Mouse (Mus musculus): ENCODE data around the gene Cyb5r1.
A peak's percentile ranks its signal among the peaks of the same experiment; 100 is the strongest.
"Not testable (repeated sequence)": the region's sequence is repeated elsewhere in the genome, so short reads cannot be mapped to it uniquely, and the experiment has no call there.

Gene Cyb5r1

DNA sequence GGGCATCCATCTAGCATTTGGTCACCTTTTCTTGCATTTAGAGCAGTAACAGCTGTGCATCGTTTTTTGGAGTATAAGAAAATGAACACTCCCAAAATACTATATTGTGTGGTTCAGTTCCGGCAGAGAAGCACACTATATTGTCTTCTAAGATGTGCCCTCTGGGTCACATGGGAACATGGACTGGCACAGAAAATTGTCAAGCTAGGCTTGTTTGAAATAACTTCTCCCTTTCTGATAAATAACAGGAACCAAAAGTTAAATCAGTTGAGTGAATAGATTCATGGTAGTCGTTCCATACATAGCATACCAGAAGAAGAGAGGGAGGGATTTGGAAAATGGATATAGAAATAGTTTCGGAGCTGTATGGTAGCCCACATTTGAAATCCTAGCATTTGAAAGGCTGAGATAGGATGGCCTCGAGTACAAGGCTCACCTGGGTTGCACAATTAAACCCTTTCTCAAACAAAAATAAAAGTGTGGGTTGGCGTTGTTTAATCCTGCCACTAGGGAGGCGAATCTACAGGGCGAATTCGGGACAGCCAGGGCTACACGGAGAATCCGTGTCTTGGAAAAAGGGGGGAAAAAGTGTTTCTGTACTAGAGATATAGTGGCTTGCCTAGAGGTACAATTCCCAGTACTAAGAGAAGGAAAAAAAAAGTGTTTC is 9.3 kb downstream of the Cyb5r1 start:
- DNase-seq (ENCODE audit: low read depth, low spot score), result peak; percentile 48

DNA sequence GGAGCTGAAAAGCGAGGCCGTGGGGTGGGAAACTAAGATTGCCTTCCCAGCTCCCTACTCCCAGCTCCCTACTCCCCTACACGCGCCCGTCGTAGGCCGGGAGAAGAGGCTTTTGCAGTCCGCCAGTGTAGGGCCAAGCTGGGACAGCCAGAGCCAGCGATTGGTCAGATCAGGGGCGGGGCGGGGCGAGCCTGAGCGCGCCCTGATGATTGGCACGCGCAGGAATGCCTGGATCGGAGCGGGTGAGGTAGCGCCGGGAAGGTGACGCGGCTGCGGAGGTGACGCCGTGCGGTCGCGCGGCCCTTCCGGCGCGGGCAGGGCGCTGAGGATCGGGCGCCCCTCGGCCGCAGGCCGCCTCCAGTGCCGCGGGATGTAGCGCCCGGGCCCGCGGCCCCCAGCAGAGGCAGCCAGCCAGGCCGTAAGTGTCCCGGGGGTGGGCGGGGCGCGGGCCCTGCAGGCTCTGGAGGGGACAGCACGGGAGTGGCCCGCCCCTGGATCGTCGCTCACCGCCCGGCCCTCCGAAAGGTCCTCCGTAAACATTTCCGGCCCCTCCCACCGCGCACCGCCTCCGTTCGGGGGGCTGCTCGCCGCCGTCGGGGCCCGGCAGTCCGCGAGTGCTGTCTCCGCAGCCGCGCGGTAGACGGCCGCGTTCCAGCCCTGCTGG is 9.9 kb downstream of the Cyb5r1 start, which contains the start of gene Adipor1:
Adipor1 (plus strand) TSS at position 211 of the 664 bp plus-strand sequence.
- peak; percentile 89 for DNase-seq (ENCODE audit: low read depth, low spot score)

DNA sequence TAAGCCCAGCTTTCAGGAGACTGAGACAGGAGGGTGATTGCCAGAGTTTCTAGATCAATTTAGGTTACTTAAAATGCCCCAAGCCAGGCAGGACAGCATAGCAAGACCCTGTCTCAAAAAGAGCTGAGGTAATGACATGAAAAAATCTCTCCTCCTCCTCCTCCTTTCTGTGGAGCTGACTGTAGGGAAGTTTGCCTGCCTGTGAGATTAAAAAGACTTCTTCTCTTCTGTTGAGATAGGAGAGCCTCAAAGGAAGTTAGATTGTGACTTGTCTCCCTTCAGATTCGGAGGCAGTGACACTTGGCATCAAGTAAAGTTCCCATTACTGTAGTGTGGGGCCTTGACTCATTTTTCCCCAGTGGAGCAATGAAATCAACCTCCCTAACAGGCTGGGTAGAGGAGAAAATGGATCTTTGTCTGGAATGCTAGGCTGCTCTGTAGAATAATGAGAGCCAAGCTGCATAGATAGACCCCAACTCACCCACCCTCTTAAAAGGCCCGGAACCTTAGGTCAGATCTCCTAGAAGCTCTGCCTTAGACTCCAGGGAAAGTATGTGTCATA is 13.1 kb downstream of the Cyb5r1 start:
- DNase-seq (ENCODE audit: low read depth, low spot score), result no peak

DNA sequence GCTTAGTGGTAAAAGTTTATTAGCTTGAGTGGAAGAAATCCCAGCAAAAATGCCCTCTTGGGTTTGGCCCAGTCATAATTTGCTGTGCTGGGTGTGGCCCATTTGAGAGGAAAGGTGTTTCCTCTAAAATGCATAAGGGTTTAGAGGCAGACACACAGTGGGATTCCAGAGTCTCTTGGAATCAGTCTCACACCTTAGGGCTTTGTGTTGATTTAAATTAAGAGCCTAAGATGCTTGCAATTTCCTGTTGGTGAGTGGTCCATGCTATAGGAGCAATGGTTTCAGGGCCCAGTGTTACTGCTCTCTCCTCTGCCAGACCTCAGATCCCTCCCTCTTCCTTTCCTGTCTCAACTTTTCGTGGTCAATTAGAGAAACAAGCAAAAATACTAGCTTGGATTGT is 13.8 kb downstream of the Cyb5r1 start:
- DNase-seq (ENCODE audit: low read depth, low spot score), result no peak

DNA sequence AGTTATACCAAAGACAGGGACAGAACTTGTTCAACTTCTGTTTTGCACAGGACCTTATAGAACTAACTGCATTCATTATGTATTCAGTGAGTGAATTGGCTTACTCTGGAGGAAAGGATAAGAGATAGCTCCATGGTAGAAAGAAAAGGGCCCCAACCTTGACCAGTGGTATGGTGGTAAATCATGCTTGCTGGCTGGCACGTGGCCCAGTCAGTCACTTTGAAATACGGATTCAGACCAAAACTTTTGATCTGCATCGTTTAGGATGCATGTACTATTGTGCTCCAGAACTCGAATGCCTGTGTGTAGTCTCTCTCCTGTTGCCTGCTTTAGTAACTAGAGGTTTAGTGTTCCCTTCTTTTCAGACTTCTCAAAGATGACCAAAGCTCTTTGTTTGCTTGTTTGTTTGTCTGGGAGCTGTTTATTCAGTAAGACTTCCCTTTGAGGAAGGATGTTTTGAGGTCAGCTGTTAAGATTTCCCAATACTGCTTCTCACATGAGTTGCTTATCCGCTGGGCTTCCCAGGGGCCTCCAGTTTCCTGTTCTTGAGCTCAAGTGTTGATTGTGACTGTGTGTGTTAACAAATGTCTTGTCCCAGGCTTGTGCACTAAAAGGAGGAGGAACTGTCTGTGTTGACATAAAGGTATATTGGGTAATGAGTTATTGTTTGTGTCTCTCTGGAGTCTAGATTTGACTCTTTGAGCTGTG is 14.5 kb downstream of the Cyb5r1 start:
- no peak for DNase-seq (ENCODE audit: low read depth, low spot score)

DNA sequence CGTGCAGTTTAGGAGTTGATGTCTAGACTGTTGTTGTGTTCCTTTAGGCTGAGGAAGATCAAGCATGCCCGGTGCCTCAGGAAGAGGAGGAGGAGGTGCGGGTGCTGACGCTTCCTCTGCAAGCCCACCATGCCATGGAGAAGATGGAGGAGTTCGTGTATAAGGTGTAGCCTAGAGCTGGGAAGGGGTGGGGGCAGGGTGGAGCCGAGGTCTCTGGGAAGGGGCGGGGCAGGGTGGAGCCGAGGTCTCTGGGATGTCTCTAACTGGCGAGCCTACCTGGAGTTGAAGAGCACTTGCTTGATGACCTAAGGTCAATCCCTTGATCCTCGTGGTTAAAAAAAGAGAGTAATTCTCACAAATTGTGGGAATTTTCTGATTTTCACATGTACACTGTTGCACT is 18.6 kb downstream of the Cyb5r1 start:
- DNase-seq (ENCODE audit: low read depth, low spot score), result no peak

DNA sequence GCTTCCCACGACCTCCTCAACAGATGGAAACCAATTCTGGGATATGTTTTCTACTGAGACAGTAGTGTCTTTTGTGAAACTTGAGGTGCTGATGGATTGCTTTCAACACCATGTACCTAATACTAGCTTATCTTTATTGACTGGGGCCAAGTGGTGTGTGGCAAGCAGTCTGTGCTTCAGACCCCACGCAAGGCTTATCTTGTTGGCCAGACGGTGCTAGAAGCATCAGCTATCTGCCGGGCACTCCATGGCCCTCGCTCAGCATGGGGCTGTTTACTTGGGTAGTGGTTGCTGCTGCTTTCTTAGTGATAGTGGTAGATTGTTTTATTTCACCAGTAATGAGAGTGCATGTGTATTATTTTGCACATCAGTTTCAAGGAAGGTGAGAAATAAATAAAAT is 20.9 kb downstream of the Cyb5r1 start:
- no peak for DNase-seq (ENCODE audit: low read depth, low spot score)

DNA sequence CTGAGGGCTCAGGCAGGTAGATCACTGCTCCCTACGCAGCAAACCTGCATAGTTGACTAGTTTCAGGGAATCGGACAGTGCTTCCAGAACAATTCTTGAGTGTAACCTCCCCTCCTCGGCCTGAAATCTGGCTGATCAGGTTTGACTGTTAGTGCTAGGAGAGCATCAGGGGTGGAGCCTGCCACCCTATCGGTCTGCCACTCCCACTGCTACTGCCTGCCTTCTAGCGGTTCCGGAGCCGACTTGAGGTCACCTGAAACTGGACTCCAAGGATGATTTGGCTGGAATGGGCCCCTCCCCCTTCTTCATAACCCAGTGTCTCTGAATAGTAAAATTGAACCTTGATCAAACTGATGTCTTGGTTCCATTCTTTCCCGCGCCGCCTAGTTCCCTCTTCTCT is 27.6 kb downstream of the Cyb5r1 start:
- no peak for DNase-seq (ENCODE audit: low read depth, low spot score)

DNA sequence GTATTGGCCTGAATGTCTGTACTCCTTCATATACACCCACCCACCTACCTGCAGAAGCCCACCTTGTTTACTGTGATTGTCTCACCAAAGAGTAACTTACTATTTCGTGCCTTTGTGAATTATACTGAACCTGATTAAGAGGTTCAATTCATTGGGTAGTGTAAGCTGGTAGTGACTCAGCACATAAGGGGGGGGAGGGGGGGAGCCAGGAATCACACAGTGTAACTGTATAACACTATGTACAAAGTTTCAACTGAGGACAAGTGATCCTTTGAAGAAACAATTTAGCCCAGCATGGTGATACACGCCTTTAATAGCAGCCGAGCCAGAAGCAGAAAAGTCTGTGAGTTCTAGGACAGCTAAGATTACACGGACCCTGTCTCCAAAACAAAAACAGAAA is 28.1 kb downstream of the Cyb5r1 start:
- DNase-seq (ENCODE audit: low read depth, low spot score), result no peak

DNA sequence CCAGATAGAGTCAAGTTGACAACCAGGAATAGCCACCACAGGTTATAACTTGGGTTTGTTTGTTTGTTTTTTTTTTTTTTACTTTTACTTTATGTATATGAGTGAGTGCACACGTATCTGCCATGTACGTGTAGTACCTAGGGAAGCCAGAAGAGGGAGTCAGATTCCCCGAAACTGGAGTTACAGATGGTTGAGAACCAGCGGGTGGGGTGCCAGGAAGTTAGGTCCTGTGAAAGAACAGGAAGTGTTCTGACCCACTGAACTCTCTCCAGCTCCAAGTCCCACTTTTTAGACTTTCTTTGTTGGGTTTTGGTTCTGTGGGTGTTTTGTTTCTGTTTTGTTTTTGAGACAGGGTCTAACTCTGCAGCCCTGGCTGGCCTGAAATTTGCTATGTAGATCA is 30.1 kb downstream of the Cyb5r1 start:
- peak; percentile 70 for DNase-seq (ENCODE audit: low read depth, low spot score)

DNA sequence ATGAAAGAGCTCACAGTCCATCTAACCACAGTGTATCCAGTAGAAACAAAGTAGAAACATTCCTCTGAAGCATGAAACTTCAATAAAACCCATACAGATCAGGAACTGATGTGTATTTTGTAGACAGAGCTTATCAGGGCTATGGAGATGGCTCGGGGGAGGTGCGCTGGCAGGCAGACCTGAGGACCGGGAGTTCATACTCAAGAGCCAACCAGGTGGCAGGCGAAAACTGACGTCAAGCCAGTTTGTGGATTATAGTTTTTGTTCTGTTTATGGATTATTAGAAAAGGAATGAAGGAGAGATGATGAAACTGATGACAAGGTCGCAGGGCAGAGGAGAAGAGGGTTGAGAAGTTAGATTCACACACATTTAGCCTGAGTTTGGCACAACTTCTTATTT is 35.1 kb downstream of the Cyb5r1 start:
- DNase-seq (ENCODE audit: low read depth, low spot score), result no peak

DNA sequence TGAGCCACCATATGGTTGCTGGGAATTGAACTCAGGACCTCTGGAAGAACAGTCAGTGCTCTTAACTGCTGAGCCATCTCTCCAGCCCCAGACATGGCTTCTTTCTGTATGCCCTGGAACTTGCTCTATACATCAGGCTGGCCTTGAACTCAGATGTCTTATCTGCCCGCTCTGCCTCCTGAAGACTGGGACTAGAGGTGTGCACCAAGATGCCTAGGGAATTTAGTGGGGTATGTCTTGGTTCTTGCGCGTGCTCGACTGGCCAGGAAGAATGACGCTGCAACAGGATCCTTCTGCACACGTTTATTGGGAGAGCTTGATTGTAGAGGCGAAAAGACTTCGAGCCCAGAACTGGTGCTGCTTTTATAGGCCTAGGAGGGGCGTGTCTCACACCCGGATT is 36.4 kb downstream of the Cyb5r1 start:
- DNase-seq (ENCODE audit: low read depth, low spot score), result not testable (repeated sequence)

DNA sequence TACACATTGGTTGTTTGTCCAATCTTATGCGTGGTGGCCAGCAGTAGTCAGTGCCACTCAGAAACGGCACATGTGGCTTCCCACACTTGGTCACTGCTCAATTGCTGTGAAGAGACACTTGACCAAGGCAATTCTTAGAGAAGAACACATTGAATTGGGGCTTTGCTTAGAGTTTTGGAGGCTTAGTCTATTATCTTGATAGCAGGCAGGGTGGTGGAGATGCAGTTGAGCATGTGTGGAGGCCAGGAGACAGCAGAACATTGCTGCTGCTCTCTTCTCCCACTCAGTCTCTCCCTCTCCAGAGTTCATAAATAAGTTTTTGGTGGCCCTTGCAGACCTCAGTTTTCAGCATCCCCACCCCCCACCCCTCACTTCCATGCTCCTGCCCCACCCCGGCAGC is 37.0 kb downstream of the Cyb5r1 start:
- DNase-seq (ENCODE audit: low read depth, low spot score), result no peak

DNA sequence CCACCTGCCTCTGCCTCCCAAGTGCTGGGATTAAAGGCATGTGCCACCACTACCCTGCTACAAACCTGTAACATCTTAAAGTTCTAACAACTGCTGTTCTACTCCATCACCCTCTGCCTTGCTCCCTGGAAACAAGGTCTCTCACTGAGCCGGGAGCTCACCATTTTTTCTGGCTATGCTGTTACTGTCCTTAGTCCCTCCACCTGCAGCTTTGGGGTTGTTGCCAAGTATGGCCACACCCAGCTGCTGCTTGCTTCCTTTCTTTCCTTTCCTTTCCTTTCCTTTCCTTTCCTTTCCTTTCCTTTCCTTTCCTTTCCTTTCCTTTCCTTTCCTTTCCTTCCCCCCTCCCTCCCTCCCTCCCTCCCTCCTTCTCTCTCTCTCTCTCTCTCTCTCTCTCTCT is 37.9 kb downstream of the Cyb5r1 start:
- not testable (repeated sequence) for DNase-seq (ENCODE audit: low read depth, low spot score)

DNA sequence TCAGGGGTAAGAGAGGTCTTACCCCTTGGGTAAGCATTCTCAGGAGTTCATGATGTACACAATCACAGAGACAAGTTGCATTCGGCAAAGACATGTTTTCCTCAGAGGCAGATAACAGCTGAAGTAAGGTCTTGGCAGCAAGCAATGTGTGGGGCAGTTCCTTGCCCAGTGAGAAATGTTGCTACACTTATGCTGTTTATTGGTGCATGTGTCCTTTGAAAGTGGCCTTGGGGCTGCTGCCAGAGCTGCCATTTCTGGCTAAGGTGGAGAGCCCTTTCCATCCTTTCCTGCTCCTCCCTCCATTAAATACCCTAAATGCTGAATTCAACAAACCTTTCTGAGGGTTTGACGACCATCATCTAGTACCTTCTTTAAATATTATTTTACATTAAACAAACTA is 40.1 kb downstream of the Cyb5r1 start:
- no peak for DNase-seq (ENCODE audit: low read depth, low spot score)

DNA sequence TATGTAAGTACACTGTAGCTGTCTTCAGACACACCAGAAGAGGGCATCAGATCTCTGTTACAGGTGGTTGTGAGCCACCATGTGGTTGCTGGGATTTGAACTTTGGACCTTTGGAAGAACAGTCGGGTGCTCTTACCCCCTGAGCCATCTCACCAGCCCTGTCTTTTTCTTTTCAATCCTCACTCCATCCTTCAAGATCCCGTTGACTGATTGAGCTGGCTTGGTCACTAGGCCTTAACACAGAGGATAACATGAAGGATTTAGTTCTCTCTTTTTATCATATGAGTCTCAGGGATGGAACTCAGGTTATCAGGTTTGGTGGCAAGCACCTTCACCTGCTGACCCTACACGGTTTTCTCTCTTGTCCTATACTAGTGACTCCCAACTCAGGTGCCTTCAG is 43.2 kb downstream of the Cyb5r1 start:
- not testable (repeated sequence) for DNase-seq (ENCODE audit: low read depth, low spot score)

DNA sequence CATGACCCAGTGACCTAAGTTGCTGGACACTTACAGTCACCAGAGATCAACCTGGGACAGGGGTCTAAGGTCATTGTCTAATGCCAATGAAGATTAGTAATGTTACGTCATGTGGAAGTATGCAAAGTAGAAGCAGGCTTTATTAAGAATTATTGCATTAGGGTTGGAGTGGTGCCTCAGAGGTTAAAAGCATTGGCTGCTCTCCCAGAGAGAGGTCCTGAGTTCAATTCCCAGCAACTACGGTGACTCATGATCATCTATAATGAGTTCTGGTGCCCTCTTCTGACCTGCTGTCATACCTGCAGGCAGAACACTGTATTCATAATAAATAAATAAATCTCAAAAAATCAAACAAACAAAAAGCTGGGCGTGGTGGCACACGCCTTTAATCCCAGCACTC is 44.8 kb downstream of the Cyb5r1 start:
- DNase-seq (ENCODE audit: low read depth, low spot score), result no peak

DNA sequence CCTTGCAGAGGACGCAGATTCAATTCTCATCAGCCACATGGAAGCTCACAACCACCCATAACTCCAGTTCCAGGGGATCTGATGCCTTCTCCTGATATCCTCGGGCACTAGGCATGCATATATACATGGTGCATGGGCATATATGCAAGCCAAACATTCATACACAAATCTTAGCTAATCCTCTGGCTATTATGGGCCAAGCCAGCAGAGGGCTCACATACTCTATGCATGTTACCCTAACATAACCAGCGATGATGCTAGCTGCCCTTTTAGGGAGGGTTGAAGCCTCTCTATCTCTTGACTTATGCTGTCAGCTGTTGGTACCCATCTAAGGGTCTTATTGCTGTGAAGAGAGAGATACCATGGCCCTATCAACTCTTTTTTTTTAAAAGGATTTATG is 45.6 kb downstream of the Cyb5r1 start:
- DNase-seq (ENCODE audit: low read depth, low spot score), result no peak

DNA sequence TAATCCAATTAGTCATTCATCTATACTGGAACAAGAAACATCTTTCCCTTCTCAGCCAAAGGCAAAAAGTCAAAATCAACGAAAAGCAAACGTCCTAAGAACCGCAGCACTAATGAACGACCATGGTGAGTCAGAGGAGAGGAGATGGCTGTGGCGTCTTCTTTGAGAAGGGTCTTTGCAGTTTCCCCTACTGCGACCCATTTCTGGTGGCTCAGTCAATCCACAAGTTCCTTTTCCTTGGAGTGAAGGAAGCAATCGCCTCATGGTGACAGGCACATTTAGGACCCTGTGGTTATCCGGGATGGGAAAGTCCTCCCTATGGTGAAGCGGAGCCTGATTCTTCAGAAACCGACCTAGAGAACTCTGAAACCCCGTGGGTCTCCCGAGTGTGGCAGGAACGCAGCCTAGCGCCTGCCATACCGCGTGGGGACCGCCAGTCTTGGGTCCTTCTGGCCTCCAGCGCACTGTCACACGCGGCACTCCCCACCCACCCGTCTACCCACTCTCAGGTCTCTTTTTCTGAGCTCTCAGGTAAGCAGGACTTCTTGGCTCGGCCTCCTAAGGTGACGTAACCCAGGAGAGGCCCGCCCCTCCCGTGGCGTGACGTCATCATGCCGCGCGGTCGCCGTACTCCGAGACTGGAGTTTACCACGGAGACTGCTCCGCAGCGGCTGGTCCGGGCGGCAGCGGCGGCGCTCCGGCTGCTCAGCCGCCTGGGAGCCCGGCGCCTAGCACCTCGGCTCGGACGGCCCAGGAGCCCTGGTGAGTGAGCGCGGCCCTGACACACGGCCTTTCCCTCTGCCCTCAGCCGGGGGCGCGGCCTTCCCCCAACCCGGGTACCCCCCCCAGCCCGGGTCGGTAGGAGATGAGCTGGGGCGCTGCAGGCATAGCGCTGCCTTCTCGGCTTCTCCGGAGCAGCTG is 49.8 kb downstream of the Cyb5r1 start, which contains the start of gene Klhl12:
Klhl12 (plus strand) TSS at position 628 of the 921 bp plus-strand sequence.
- peak; percentile 91 for DNase-seq (ENCODE audit: low read depth, low spot score)

DNA sequence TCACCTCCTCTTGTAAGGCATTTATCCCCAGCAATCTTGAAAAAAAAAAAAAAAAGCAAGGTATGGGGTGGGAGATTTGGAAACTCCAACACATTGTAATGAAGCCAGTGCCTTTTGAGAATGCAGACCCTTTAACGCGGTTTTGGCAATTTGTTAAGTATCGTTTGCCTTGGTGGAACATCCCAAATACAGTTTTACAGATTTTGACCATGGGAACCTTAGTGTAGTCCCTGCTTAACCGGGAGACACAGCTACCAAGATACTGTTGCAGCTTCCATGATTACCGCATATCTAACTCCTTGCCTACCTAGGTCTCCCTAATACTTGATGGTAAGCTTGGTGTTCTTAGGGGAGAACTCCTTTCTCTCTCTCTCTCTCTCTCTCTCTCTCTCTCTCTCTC is 50.7 kb downstream of the Cyb5r1 start:
- DNase-seq (ENCODE audit: low read depth, low spot score), result no peak

DNA sequence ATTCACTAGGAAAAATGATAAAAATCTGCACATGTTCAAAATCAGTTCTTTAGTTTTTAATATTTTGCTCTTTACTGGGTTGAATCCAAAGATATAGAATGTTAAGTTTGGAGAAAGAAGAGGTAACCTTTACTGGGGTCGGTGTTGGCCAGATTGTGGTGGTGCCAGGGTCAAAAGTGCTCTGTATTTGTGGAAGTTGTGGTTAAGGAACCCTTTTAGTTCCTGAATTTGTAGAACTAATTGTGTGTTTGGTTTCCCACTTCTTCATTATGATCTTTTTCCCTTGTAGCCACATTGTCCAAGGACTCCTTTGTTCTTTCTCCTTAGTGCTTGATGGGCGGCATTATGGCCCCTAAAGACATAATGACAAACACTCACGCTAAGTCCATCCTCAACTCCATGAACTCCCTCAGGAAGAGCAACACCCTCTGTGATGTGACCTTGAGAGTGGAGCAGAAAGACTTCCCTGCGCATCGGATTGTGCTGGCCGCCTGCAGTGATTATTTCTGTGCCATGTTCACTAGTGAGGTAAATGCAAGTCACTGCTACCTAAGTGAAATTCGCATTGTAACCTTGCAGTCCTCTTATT is 52.9 kb downstream of the Cyb5r1 start:
- DNase-seq (ENCODE audit: low read depth, low spot score), result no peak

Measured in WW6 (cell line).